Mouse (Mus musculus): Measurements from ENCODE around the gene Npc2. TPM values are rescaled to one million over a fixed set of nuclear protein-coding genes. Genes with fewer than 3 reads are reported as not detected.
A peak's percentile ranks its signal among the peaks of the same experiment; 100 is the strongest.

Npc2 gene
- polyA plus RNA-seq, 1 experiment = 56.3 TPM

- no peaks in the 10 kb centered on the region for H3K27me3 ChIP-seq (ENCODE audit: control insufficient read depth, insufficient read depth, low read length)
- WGBS = 65% methylated on average over 1 of the region's 1 CpGs
Observed at GRCm38 (mm10) chr12:84810810-84811209, 37.9 kb upstream of the Npc2 start.

GRCm38 (mm10) chr12:84809033-84809432 is 36.1 kb upstream of the Npc2 start:
- TF ChIP-seq CTCF (IDR thresholded peaks at IDR 0.05; ENCODE audit: borderline replicate concordance, insufficient read depth, low read depth, low read length) (no peak), POLR2A (IDR thresholded peaks at IDR 0.05; ENCODE audit: borderline replicate concordance, insufficient read depth, low read length) (no peak)
- no peak for DNase-seq
- no peaks in the 10 kb centered on the region for H3K27me3 ChIP-seq (ENCODE audit: control insufficient read depth, insufficient read depth, low read length)
- peaks cover 33% of the 10 kb centered on the region for H3K4me1 ChIP-seq (ENCODE audit: control insufficient read depth, insufficient read depth, low read length)
- no peak overlapping the region for H3K4me3 ChIP-seq (replicated peaks; ENCODE audit: insufficient read depth, low read depth, low read length)
- H3K27ac ChIP-seq (ENCODE audit: insufficient read depth, low read length) = no peak overlapping the region
- WGBS = 89% methylated on average over 6 of the region's 6 CpGs

More at GRCm38 (mm10) chr12:84810810-84811209, 37.9 kb upstream of the Npc2 start:
- Histone ChIP-seq H3K4me3 (replicated peaks; ENCODE audit: insufficient read depth, low read depth, low read length) (no peak overlapping the region), H3K27ac (ENCODE audit: insufficient read depth, low read length) (no peak overlapping the region), H3K4me1 (ENCODE audit: control insufficient read depth, insufficient read depth, low read length) (peaks cover 30% of the 10 kb centered on the region)
- TF ChIP-seq CTCF (IDR thresholded peaks at IDR 0.05; ENCODE audit: borderline replicate concordance, insufficient read depth, low read depth, low read length) (no peak), POLR2A (IDR thresholded peaks at IDR 0.05; ENCODE audit: borderline replicate concordance, insufficient read depth, low read length) (no peak)
- no peak for DNase-seq

- no peaks in the 10 kb centered on the region for H3K27me3 ChIP-seq (ENCODE audit: control insufficient read depth, insufficient read depth, low read length)
- H3K27ac ChIP-seq (ENCODE audit: insufficient read depth, low read length) = peak overlapping the region; percentile 62
- DNase-seq = peak; percentile 75 to 90
- H3K4me3 ChIP-seq (replicated peaks; ENCODE audit: insufficient read depth, low read depth, low read length) = no peak overlapping the region
- H3K4me1 ChIP-seq (ENCODE audit: control insufficient read depth, insufficient read depth, low read length) = peaks cover 33% of the 10 kb centered on the region
- TF ChIP-seq CTCF (IDR thresholded peaks at IDR 0.05; ENCODE audit: borderline replicate concordance, insufficient read depth, low read depth, low read length) (no peak), POLR2A (IDR thresholded peaks at IDR 0.05; ENCODE audit: borderline replicate concordance, insufficient read depth, low read length) (no peak)
- WGBS = 13% methylated on average over 13 of the region's 13 CpGs
Observed at GRCm38 (mm10) chr12:84807351-84807750, 34.4 kb upstream of the Npc2 start.

- H3K4me1 ChIP-seq (ENCODE audit: control insufficient read depth, insufficient read depth, low read length) = peaks cover 33% of the 10 kb centered on the region
- WGBS = 67% methylated on average over 5 of the region's 5 CpGs
- no peak overlapping the region for H3K4me3 ChIP-seq (replicated peaks; ENCODE audit: insufficient read depth, low read depth, low read length)
- peak in 1 of 2 experiments; percentile 29 for DNase-seq
- 0 out of 2 replicates have a peak overlapping the region, but pooled peaks have one; percentile 62 for H3K27ac ChIP-seq (ENCODE audit: insufficient read depth, low read length)
- TF ChIP-seq POLR2A (IDR thresholded peaks at IDR 0.05; ENCODE audit: borderline replicate concordance, insufficient read depth, low read length) = no peak
- no peaks in the 10 kb centered on the region for H3K27me3 ChIP-seq (ENCODE audit: control insufficient read depth, insufficient read depth, low read length)
Observed at GRCm38 (mm10) chr12:84806726-84807125, 33.8 kb upstream of the Npc2 start.

- DNase-seq = no peak
- TF ChIP-seq CTCF (IDR thresholded peaks at IDR 0.05; ENCODE audit: borderline replicate concordance, insufficient read depth, low read depth, low read length) = no peak
- TF ChIP-seq POLR2A (IDR thresholded peaks at IDR 0.05; ENCODE audit: borderline replicate concordance, insufficient read depth, low read length) = no peak
- Histone ChIP-seq H3K27ac (ENCODE audit: insufficient read depth, low read length) (no peak overlapping the region), H3K4me3 (replicated peaks; ENCODE audit: insufficient read depth, low read depth, low read length) (no peak overlapping the region), H3K4me1 (ENCODE audit: control insufficient read depth, insufficient read depth, low read length) (peaks cover 33% of the 10 kb centered on the region), H3K27me3 (ENCODE audit: control insufficient read depth, insufficient read depth, low read length) (no peaks in the 10 kb centered on the region)
- WGBS = 84% methylated on average over 1 of the region's 1 CpGs
Observed at GRCm38 (mm10) chr12:84806010-84806409, 33.1 kb upstream of the Npc2 start.

- DNase-seq = no peak
- Histone ChIP-seq H3K27ac (ENCODE audit: insufficient read depth, low read length) (no peak overlapping the region), H3K27me3 (ENCODE audit: control insufficient read depth, insufficient read depth, low read length) (no peaks in the 10 kb centered on the region), H3K4me1 (ENCODE audit: control insufficient read depth, insufficient read depth, low read length) (peaks cover 33% of the 10 kb centered on the region), H3K4me3 (replicated peaks; ENCODE audit: insufficient read depth, low read depth, low read length) (no peak overlapping the region)
- WGBS = 73% methylated on average over 9 of the region's 9 CpGs
- TF ChIP-seq POLR2A (IDR thresholded peaks at IDR 0.05; ENCODE audit: borderline replicate concordance, insufficient read depth, low read length) = no peak
- no peak for TF ChIP-seq CTCF (IDR thresholded peaks at IDR 0.05; ENCODE audit: borderline replicate concordance, insufficient read depth, low read depth, low read length)
Observed at GRCm38 (mm10) chr12:84805228-84805842, 32.4 kb upstream of the Npc2 start.

GRCm38 (mm10) chr12:84802625-84803024 is 29.7 kb upstream of the Npc2 start:
- 95% methylated on average over 3 of the region's 3 CpGs for WGBS
- H3K27me3 ChIP-seq (ENCODE audit: control insufficient read depth, insufficient read depth, low read length) = no peaks in the 10 kb centered on the region
- H3K27ac ChIP-seq (ENCODE audit: insufficient read depth, low read length) = no peak overlapping the region
- DNase-seq = no peak
- no peak for TF ChIP-seq CTCF (IDR thresholded peaks at IDR 0.05; ENCODE audit: borderline replicate concordance, insufficient read depth, low read depth, low read length)
- no peak for TF ChIP-seq POLR2A (IDR thresholded peaks at IDR 0.05; ENCODE audit: borderline replicate concordance, insufficient read depth, low read length)
- H3K4me3 ChIP-seq (replicated peaks; ENCODE audit: insufficient read depth, low read depth, low read length) = no peak overlapping the region
- peaks cover 19% of the 10 kb centered on the region for H3K4me1 ChIP-seq (ENCODE audit: control insufficient read depth, insufficient read depth, low read length)

GRCm38 (mm10) chr12:84801532-84802110 is 28.7 kb upstream of the Npc2 start:
- H3K4me3 ChIP-seq (replicated peaks; ENCODE audit: insufficient read depth, low read depth, low read length) = no peak overlapping the region
- TF ChIP-seq CTCF (IDR thresholded peaks at IDR 0.05; ENCODE audit: borderline replicate concordance, insufficient read depth, low read depth, low read length) = no peak
- TF ChIP-seq POLR2A (IDR thresholded peaks at IDR 0.05; ENCODE audit: borderline replicate concordance, insufficient read depth, low read length) = no peak
- no peaks in the 10 kb centered on the region for H3K27me3 ChIP-seq (ENCODE audit: control insufficient read depth, insufficient read depth, low read length)
- peaks cover 9% of the 10 kb centered on the region for H3K4me1 ChIP-seq (ENCODE audit: control insufficient read depth, insufficient read depth, low read length)
- DNase-seq = no peak
- no peak overlapping the region for H3K27ac ChIP-seq (ENCODE audit: insufficient read depth, low read length)
- WGBS = 65% methylated on average over 13 of the region's 13 CpGs
